Mouse (Mus musculus) limb, embryonic 15.5 days (tissue): Measurements from ENCODE around the gene Mapk14. TPM values are rescaled to one million over a fixed set of nuclear protein-coding genes. Genes with fewer than 3 reads are reported as not detected.
"Not testable (repeated sequence)": the region's sequence is repeated elsewhere in the genome, so short reads cannot be mapped to it uniquely, and the experiment has no call there.

Source experiments
- ATAC-seq: fragments of 200-750 bp; cut with Nextera tagmentation; 2 replicates; pipeline ENCODE4 v1.8.0; 2017; ENCODE audit warnings: low read depth, moderate TSS enrichment; ENCODE audit not compliant: insufficient number of reproducible peaks, low FRiP score, low TSS enrichment
- H3K27ac ChIP-seq: fragments of 300-500 bp; sonication (generic); 2 replicates; pipeline ENCODE4 v1.5.1; 2015; ENCODE audit warnings: moderate library complexity, mild to moderate bottlenecking, inconsistent platforms
- H3K27me3 ChIP-seq: fragments of 300-500 bp; sonication (generic); 2 replicates; pipeline ENCODE4 v1.6.1; 2015; ENCODE audit warnings: inconsistent platforms
- H3K36me3 ChIP-seq: fragments of 300-500 bp; sonication (generic); 2 replicates; pipeline ENCODE4 v1.6.1; 2015; ENCODE audit warnings: inconsistent platforms
- H3K4me1 ChIP-seq: fragments of 300-500 bp; sonication (generic); 2 replicates; pipeline ENCODE4 v1.6.1; 2015; ENCODE audit warnings: inconsistent platforms
- H3K4me2 ChIP-seq: fragments of 300-500 bp; sonication (generic); 2 replicates; pipeline ENCODE4 v1.6.1; 2015; ENCODE audit warnings: mild to moderate bottlenecking, inconsistent platforms
- H3K4me3 ChIP-seq: fragments of 300-500 bp; sonication (generic); 2 replicates; pipeline ENCODE4 v1.5.1; 2015; ENCODE audit warnings: mild to moderate bottlenecking, inconsistent platforms
- H3K9ac ChIP-seq: fragments of 300-500 bp; sonication (generic); 2 replicates; pipeline ENCODE4 v1.6.1; 2015; ENCODE audit warnings: inconsistent platforms
- H3K9me3 ChIP-seq: fragments of 300-500 bp; sonication (generic); 2 replicates; pipeline ENCODE4 v1.6.1; 2016; ENCODE audit warnings: inconsistent platforms
- WGBS: fragments of 180-500 bp; shearing (Covaris S2); methylation state at CpG from one replicate; pipeline ENCODE4 v1.1.7; 2015; 5-methylcytosine and 5-hydroxymethylcytosine counted together
- polyA plus RNA-seq: library from polyadenylated mRNA; unstranded; fragments of >200 nt; fragmentation: Nextera tagmentation; extraction: Ambion mirVana; gene quantifications from 2 replicates; pipeline ENCODE4 v1.2.1, GENCODE M21; 2015

Gene Mapk14
- polyA plus RNA-seq, 1 experiment from 2014 or later: 45.2 TPM

DNA sequence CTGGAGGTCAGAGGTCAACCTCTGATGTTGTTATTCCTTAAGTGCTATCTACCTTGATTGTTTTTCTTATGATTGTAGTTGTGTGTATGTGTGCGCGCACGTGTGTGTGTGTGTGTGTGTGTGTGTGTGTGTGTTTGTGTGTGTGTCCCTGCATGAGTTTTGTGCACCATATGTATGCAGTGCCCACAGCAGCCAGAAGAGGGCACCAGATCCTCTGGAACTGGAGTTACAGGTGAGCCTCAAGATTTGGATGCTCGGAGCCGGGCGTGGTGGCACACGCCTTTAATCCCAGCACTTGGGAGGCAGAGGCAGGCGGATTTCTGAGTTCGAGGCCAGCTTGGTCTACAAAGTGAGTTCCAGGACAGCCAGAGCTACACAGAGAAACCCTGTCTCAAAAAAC is 83.2 kb downstream of the Mapk14 start:
- H3K9me3 ChIP-seq, H3K4me3 ChIP-seq, H3K27me3 ChIP-seq, H3K27ac ChIP-seq, H3K9ac ChIP-seq, H3K4me2 ChIP-seq, ATAC-seq, H3K36me3 ChIP-seq: not testable (repeated sequence)
- peaks cover 16% of the 10 kb centered on the region for H3K4me1 ChIP-seq
- 97% methylated on average over 9 of the region's 9 CpGs for WGBS

DNA sequence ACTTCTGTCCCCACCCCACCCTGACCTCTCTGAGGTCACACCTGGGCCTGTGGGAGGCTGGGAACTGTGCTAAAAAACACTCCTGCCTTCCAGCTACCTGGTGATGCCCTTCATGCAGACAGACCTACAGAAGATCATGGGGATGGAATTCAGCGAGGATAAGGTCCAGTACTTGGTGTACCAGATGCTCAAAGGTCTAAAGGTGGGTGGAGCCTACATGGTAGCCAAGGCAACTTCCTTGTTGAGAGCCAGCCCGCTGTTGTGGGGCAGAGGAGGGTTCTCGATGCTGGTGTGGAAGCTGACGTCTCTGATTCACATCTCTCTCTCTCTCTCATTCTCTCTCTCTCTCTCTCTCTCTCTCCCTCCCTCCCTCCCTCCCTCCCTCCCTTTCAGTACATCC is 84.0 kb downstream of the Mapk14 start:
- 85% methylated on average over 4 of the region's 4 CpGs for WGBS
- Histone ChIP-seq H3K27ac (no peak overlapping the region), H3K9ac (no peak overlapping the region), H3K9me3 (no peaks in the 10 kb centered on the region), H3K36me3 (no peaks in the 10 kb centered on the region; the same call in 1 of the 2 replicates), H3K4me1 (peaks cover 8% of the 10 kb centered on the region), H3K27me3 (peaks cover 4% of the 10 kb centered on the region; the same call in 1 of the 2 replicates), H3K4me2 (no peak overlapping the region), H3K4me3 (no peak overlapping the region)
- no peak for ATAC-seq

DNA sequence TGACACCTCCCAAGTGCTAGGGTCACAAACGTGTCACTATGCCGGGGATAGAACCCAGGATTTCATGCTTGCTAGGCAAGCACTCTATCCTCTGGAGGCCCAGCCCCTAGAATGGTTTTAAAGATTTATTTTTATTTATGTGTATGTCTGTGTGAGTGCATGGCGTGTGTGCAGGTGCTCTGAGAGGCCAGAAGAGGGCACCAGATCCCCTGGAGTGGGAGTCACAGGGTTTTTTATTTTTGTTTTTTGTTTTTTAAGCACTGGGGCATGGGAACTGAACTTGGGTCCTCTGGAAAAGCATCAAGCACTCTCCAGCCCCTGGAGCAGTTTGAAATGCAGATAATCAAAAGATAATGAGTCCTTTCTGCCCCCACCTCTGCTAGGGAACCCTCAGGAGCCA is 85.7 kb downstream of the Mapk14 start:
- 89% methylated on average over 3 of the region's 3 CpGs for WGBS
- Histone ChIP-seq H3K4me3 (no peak overlapping the region), H3K27ac (no peak overlapping the region), H3K9ac (no peak overlapping the region), H3K4me2 (no peak overlapping the region), H3K36me3 (no peaks in the 10 kb centered on the region; the same call in 1 of the 2 replicates), H3K27me3 (no peaks in the 10 kb centered on the region), H3K4me1 (0 out of 2 replicates have a peak, but pooled peaks cover 2% of the 10 kb centered on the region), H3K9me3 (no peaks in the 10 kb centered on the region)
- ATAC-seq: no peak

DNA sequence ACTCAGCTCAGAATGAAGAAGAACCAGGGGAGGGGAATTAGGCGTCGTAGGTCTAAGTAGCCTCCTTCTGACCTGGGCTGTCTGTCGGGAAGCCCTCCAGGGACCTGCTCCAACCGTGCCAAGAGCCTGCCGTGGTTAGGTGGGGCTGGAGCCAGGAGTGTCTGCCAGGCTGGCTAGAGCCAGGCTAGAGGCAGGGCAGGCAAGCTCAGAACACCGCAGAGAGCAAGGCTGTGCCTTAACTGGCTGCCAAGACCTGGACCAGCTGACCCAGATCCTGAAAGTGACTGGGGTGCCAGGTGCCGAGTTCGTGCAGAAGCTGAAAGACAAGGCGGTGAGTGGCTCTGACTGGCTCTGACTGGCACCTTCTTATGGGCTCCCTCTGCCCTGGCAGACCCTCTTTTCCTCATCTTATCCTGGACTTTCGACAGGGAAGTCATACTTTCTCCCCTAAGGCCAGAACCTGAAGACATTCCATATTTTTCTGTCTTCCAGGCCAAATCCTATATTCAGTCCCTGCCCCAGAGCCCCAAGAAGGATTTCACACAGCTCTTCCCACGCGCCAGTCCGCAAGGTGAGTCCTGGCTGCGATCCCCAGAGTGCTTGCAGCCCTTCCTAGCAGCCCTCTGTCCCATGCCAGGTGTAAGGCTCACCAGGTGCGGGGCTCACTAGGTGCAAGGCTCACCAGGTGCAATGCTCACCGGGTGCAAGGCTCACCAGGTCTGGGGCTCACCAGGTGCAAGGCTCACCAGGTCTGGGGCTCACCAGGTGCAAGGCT is 86.3 kb downstream of the Mapk14 start:
- Histone ChIP-seq H3K9me3 (no peaks in the 10 kb centered on the region), H3K27me3 (no peaks in the 10 kb centered on the region), H3K27ac (no peak overlapping the region), H3K36me3 (no peaks in the 10 kb centered on the region; the same call in 1 of the 2 replicates), H3K4me2 (no peak overlapping the region), H3K4me1 (0 out of 2 replicates have a peak, but pooled peaks cover 2% of the 10 kb centered on the region), H3K4me3 (no peak overlapping the region), H3K9ac (no peak overlapping the region)
- WGBS: 85% methylated on average over 16 of the region's 16 CpGs
- ATAC-seq: no peak

DNA sequence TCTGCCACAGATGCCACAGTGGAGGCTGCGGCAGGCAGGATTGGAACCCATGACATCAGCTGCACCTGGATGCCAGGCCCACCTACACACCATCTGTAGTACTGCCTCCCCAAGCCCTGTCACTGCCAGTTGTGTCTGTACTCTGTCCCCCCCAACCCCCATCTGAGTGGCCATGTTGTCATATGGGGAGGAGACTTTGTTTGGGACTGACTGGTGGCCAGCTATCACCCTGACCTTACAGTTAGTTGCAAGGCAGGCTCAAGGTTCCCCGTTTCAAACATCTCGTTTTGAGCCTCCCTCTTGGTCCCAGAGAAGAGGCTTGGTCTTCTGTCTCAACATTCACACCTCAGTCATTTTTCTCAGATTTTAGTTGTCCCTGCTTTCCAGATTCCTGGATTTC is 88.6 kb downstream of the Mapk14 start:
- ATAC-seq: no peak
- H3K36me3 ChIP-seq: no peaks in the 10 kb centered on the region; the same call in 1 of the 2 replicates
- H3K4me1 ChIP-seq: 0 out of 2 replicates have a peak, but pooled peaks cover 2% of the 10 kb centered on the region
- no peak overlapping the region for H3K9ac ChIP-seq
- 85% methylated on average over 3 of the region's 3 CpGs for WGBS
- no peaks in the 10 kb centered on the region for H3K27me3 ChIP-seq
- no peak overlapping the region for H3K27ac ChIP-seq
- H3K4me3 ChIP-seq: no peak overlapping the region
- no peak overlapping the region for H3K4me2 ChIP-seq
- no peaks in the 10 kb centered on the region for H3K9me3 ChIP-seq

DNA sequence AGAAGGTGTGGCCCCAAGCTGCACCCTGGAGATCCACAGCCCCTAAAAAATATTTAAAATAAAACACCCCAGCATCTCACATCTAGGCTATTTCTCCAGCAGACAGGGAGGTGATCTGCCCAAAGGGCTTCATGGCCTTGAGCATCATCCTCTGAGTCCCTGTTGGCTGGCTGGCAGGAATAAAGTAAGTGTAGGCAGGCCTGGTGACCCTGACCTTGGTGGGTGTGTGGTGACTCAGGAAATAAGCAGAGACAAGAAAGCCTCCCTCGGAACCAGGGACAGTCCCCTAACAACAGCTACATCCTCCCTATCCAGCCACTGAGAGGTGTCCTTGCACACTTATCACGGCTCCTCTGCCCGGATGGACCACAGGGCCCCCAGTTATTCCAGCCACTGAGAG is 89.7 kb downstream of the Mapk14 start:
- no peak overlapping the region for H3K9ac ChIP-seq
- ATAC-seq: no peak
- 61% methylated on average over 3 of the region's 3 CpGs for WGBS
- H3K36me3 ChIP-seq: no peaks in the 10 kb centered on the region; the same call in 1 of the 2 replicates
- H3K4me1 ChIP-seq: 0 out of 2 replicates have a peak, but pooled peaks cover 2% of the 10 kb centered on the region
- no peak overlapping the region for H3K4me2 ChIP-seq
- H3K4me3 ChIP-seq: no peak overlapping the region
- no peaks in the 10 kb centered on the region for H3K9me3 ChIP-seq
- H3K27ac ChIP-seq: no peak overlapping the region
- H3K27me3 ChIP-seq: no peaks in the 10 kb centered on the region

DNA sequence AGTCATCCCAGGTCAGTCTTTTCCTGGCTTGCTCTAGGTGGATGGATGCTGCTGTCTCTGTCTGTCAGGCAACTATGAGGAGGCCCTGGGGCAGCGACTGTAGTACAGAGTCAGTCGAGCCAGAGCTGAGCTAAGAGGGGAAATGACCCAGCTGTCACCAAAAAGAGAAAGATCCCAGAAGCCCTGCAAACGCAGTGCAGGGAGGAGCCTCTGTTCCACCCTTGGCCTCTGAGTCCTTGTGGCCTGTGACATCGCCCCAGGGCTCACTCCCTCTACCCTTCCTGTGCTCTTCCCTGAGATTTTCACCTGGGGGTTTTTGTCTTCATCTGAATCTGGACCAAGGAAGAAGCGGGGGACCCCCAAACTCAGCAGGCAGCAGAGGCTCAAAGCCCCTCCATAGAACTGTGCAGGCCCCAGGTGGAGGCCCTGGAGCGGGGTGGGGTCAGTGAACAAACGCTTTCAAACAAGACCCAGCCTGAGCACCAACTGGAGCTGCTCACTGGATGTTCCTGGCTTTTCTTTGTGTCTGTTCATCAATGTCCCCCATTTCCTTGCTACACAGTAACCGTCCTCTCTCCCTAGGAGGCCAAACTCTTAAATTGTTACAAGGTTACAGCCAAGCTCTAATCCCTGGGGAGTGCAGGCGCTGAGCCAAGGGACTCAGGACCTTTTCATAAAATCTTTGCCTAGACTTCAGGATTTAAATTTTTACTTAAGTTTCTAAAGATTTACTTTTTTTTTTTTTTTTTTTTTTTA is 90.3 kb downstream of the Mapk14 start:
- Histone ChIP-seq H3K27ac (no peak overlapping the region), H3K4me3 (no peak overlapping the region), H3K36me3 (no peaks in the 10 kb centered on the region; the same call in 1 of the 2 replicates), H3K9me3 (no peaks in the 10 kb centered on the region), H3K9ac (no peak overlapping the region), H3K4me1 (0 out of 2 replicates have a peak, but pooled peaks cover 2% of the 10 kb centered on the region), H3K27me3 (no peaks in the 10 kb centered on the region), H3K4me2 (no peak overlapping the region)
- no peak for ATAC-seq
- 43% methylated on average over 9 of the region's 9 CpGs for WGBS

DNA sequence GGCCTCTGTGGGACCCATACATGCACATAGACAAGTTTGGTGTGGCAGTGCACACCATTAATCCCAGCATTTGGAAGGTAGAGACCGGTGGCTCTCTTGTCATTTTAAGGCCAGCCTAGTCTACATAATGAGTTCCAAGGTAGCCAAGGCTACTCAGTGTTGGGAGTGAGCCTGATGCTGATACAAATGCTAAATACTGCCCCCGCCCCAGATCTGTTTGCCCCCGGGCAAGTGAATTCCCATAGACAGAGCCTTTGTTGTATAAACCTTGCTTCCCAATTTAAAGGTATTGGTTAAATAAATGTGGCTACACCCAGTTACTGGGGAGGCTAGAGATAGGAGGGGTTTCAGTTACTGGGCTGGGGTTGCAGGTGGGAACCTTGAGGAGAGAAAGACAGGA is 93.9 kb downstream of the Mapk14 start:
- Histone ChIP-seq H3K27ac (no peak overlapping the region), H3K4me3 (no peak overlapping the region), H3K36me3 (no peaks in the 10 kb centered on the region), H3K4me1 (0 out of 2 replicates have a peak, but pooled peaks cover 2% of the 10 kb centered on the region), H3K27me3 (no peaks in the 10 kb centered on the region), H3K4me2 (no peak overlapping the region), H3K9me3 (no peaks in the 10 kb centered on the region), H3K9ac (no peak overlapping the region)
- no peak for ATAC-seq
- WGBS: 82% methylated on average over 3 of the region's 3 CpGs

DNA sequence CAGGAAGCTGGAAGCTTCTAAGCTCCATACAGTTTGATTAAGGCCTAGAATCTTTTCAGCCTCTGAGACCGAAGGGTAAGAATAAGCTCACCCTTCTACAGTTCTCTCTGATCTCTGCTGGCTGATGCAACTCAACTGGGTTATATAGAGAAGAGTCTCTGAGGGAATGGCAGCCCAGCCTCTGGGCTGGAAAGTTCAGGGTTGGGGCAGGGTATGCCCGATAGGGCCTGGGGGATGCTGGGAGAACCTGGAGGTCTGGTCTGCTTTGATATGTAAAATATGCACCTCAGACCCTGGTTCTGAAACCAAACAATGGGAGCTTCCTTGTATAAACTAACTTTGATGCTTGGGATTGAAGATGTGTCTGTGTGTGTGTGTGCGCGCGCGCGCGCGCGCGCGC is 96.4 kb downstream of the Mapk14 start:
- Histone ChIP-seq H3K27me3 (no peaks in the 10 kb centered on the region), H3K9ac (no peak overlapping the region), H3K4me3 (no peak overlapping the region), H3K27ac (no peak overlapping the region), H3K4me1 (no peaks in the 10 kb centered on the region), H3K9me3 (no peaks in the 10 kb centered on the region), H3K4me2 (no peak overlapping the region), H3K36me3 (no peaks in the 10 kb centered on the region)
- ATAC-seq: no peak
- 95% methylated on average over 12 of the region's 12 CpGs for WGBS

DNA sequence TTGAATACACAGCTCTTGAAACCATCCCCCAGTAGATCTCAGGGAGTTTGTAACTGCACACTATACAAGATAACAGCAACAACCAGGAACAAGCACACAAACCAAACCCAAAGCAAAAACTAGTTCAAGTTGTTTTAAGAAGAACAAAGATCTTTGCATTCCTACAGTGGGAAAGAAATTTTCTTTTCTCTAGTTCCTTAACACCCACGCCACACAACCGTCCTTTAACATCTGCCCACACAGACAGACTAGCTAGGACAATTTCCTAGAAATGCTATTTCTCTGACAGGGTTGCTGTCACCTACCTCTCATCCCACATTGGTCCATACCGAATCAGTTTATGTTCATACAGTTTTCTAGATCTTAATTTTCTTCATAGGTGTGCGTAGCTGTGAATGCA is 105.9 kb downstream of the Mapk14 start:
- Histone ChIP-seq H3K9ac (no peak overlapping the region), H3K9me3 (no peaks in the 10 kb centered on the region), H3K4me2 (no peak overlapping the region), H3K27ac (no peak overlapping the region), H3K36me3 (no peaks in the 10 kb centered on the region), H3K27me3 (no peaks in the 10 kb centered on the region), H3K4me1 (peaks cover 16% of the 10 kb centered on the region), H3K4me3 (no peak overlapping the region)
- no peak for ATAC-seq
- 88% methylated on average over 4 of the region's 4 CpGs for WGBS
